Mouse (Mus musculus): ENCODE measurements around the gene Fgfr2. TPM values are rescaled to one million over a fixed set of nuclear protein-coding genes. Genes with fewer than 3 reads are reported as not detected.

The Fgfr2 gene
- polyA plus RNA-seq, 1 experiment from 2014 or later, result 93.6 TPM

DNA sequence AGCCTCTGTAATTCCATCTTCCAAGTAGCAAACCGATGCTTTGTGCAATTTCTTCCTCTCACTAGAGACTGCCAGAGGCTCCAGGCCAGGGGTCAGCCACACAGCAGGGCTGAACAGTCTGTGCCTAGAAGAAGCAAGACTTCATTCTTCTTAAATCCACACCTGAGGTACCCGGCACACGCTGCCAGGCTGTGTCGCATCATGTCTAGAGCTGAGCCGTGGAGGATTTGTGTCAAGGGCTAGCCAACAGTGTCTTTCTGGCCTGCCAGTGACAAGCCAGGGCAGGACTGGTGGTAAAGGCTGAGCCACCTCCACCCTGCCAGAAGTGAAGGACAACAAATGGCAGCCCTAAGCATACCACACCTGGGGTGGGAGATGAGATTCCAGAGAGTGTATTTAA is 2910.0 kb downstream of the Fgfr2 start:
- 88% methylated on average over 5 of the region's 5 CpGs for WGBS
- no peaks in the 10 kb centered on the region; the same call in 1 of the 2 replicates for H3K36me3 ChIP-seq (ENCODE audit: control insufficient read depth, insufficient read depth, low read length)
- DNase-seq (ENCODE audit: low spot score) (no peak), ATAC-seq (replicated peaks; ENCODE audit: low FRiP score) (no peak)
- peaks cover 30% of the 10 kb centered on the region for H3K4me1 ChIP-seq (replicated peaks; ENCODE audit: control insufficient read depth, insufficient read depth, low read length)
- H3K9me3 ChIP-seq (ENCODE audit: control insufficient read depth, low read length), result no peaks in the 10 kb centered on the region
- H3K4me3 ChIP-seq (ENCODE audit: low read depth, low read length), result no peak overlapping the region
- no peak overlapping the region for H3K9ac ChIP-seq (ENCODE audit: low read length)
- H3K27ac ChIP-seq (ENCODE audit: low read depth, low read length), result no peak overlapping the region
- no peaks in the 10 kb centered on the region for H3K27me3 ChIP-seq (ENCODE audit: control insufficient read depth, insufficient read depth, low read length)
- H3K4me2 ChIP-seq (ENCODE audit: low read depth, low read length, severe bottlenecking), result no peak overlapping the region

GRCm38 (mm10) chr7:130211411-130211810 is 2911.7 kb downstream of the Fgfr2 start:
- no peak overlapping the region for H3K27ac ChIP-seq (ENCODE audit: low read depth, low read length)
- H3K4me1 ChIP-seq (replicated peaks; ENCODE audit: control insufficient read depth, insufficient read depth, low read length), result peaks cover 39% of the 10 kb centered on the region
- H3K9me3 ChIP-seq (ENCODE audit: control insufficient read depth, low read length), result no peaks in the 10 kb centered on the region
- no peaks in the 10 kb centered on the region for H3K27me3 ChIP-seq (ENCODE audit: control insufficient read depth, insufficient read depth, low read length)
- no peak for DNase-seq (ENCODE audit: low spot score)
- ATAC-seq (replicated peaks; ENCODE audit: low FRiP score), result no peak
- H3K4me3 ChIP-seq (ENCODE audit: low read depth, low read length), result no peak overlapping the region
- no peak overlapping the region for H3K4me2 ChIP-seq (ENCODE audit: low read depth, low read length, severe bottlenecking)
- no peaks in the 10 kb centered on the region; the same call in 1 of the 2 replicates for H3K36me3 ChIP-seq (ENCODE audit: control insufficient read depth, insufficient read depth, low read length)
- WGBS, result 50% methylated on average over 5 of the region's 5 CpGs
- H3K9ac ChIP-seq (ENCODE audit: low read length), result no peak overlapping the region

DNA sequence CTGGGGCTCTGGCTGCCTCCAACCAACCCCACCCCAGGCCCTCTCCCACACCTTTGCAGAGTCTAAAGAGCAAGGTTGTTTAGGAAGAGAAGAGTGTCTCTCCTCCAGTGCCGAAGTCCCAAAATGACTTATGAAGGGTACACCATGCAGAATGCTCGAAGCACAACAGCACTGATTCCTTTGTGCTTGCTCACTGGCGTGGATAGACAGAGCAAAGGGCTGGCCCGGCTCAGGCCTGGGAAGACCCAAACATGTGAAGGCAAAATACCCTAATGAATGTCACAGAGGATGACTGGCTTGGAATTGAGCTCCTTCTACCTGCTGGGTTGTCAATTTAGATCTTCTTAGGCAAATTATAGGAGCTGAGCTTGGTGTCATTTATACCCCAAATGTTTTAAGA is 2914.5 kb downstream of the Fgfr2 start:
- Histone ChIP-seq H3K4me2 (ENCODE audit: low read depth, low read length, severe bottlenecking) (no peak overlapping the region), H3K36me3 (ENCODE audit: control insufficient read depth, insufficient read depth, low read length) (no peaks in the 10 kb centered on the region; the same call in 1 of the 2 replicates), H3K9ac (ENCODE audit: low read length) (no peak overlapping the region), H3K27ac (ENCODE audit: low read depth, low read length) (no peak overlapping the region), H3K4me3 (ENCODE audit: low read depth, low read length) (no peak overlapping the region), H3K4me1 (replicated peaks; ENCODE audit: control insufficient read depth, insufficient read depth, low read length) (peaks cover 29% of the 10 kb centered on the region), H3K9me3 (ENCODE audit: control insufficient read depth, low read length) (no peaks in the 10 kb centered on the region), H3K27me3 (ENCODE audit: control insufficient read depth, insufficient read depth, low read length) (no peaks in the 10 kb centered on the region)
- 35% methylated on average over 4 of the region's 4 CpGs for WGBS
- DNase-seq (ENCODE audit: low spot score) (peak; percentile 46), ATAC-seq (replicated peaks; ENCODE audit: low FRiP score) (no peak)

GRCm38 (mm10) chr7:130206181-130206582 is 2917.0 kb downstream of the Fgfr2 start:
- H3K36me3 ChIP-seq (ENCODE audit: control insufficient read depth, insufficient read depth, low read length), result no peaks in the 10 kb centered on the region
- H3K9ac ChIP-seq (ENCODE audit: low read length), result no peak overlapping the region
- no peaks in the 10 kb centered on the region for H3K9me3 ChIP-seq (ENCODE audit: control insufficient read depth, low read length)
- peak overlapping the region; percentile 21 for H3K4me2 ChIP-seq (ENCODE audit: low read depth, low read length, severe bottlenecking)
- H3K4me3 ChIP-seq (ENCODE audit: low read depth, low read length), result no peak overlapping the region
- H3K27ac ChIP-seq (ENCODE audit: low read depth, low read length), result peak overlapping the region; percentile 63
- WGBS, result 5% methylated on average over 6 of the region's 6 CpGs
- H3K27me3 ChIP-seq (ENCODE audit: control insufficient read depth, insufficient read depth, low read length), result no peaks in the 10 kb centered on the region
- ATAC-seq (replicated peaks; ENCODE audit: low FRiP score) (peak; percentile 64), DNase-seq (ENCODE audit: low spot score) (peak; percentile 62)
- peaks cover 25% of the 10 kb centered on the region for H3K4me1 ChIP-seq (replicated peaks; ENCODE audit: control insufficient read depth, insufficient read depth, low read length)

- Histone ChIP-seq H3K27ac (ENCODE audit: low read depth, low read length) (no peak overlapping the region), H3K4me1 (replicated peaks; ENCODE audit: control insufficient read depth, insufficient read depth, low read length) (peaks cover 23% of the 10 kb centered on the region)
- peak; percentile 44 for DNase-seq (ENCODE audit: low spot score)
Measured at GRCm38 (mm10) chr7:130205140-130205539, 2918.0 kb downstream of the Fgfr2 start.

GRCm38 (mm10) chr7:130201020-130201419 is 2922.1 kb downstream of the Fgfr2 start:
- 89% methylated on average over 8 of the region's 8 CpGs for WGBS
- Histone ChIP-seq H3K4me3 (ENCODE audit: low read depth, low read length) (no peak overlapping the region), H3K36me3 (ENCODE audit: control insufficient read depth, insufficient read depth, low read length) (no peaks in the 10 kb centered on the region; the same call in 1 of the 2 replicates), H3K27me3 (ENCODE audit: control insufficient read depth, insufficient read depth, low read length) (no peaks in the 10 kb centered on the region), H3K9me3 (ENCODE audit: control insufficient read depth, low read length) (no peaks in the 10 kb centered on the region), H3K4me1 (replicated peaks; ENCODE audit: control insufficient read depth, insufficient read depth, low read length) (peaks cover 5% of the 10 kb centered on the region; the same call in 1 of the 2 replicates), H3K9ac (ENCODE audit: low read length) (no peak overlapping the region), H3K27ac (ENCODE audit: low read depth, low read length) (no peak overlapping the region), H3K4me2 (ENCODE audit: low read depth, low read length, severe bottlenecking) (no peak overlapping the region)
- ATAC-seq (replicated peaks; ENCODE audit: low FRiP score) (no peak), DNase-seq (ENCODE audit: low spot score) (no peak)

More at GRCm38 (mm10) chr7:130205140-130205539, 2918.0 kb downstream of the Fgfr2 start:
- 82% methylated on average over 7 of the region's 7 CpGs for WGBS
- no peaks in the 10 kb centered on the region for H3K27me3 ChIP-seq (ENCODE audit: control insufficient read depth, insufficient read depth, low read length)
- H3K9ac ChIP-seq (ENCODE audit: low read length), result no peak overlapping the region
- H3K4me3 ChIP-seq (ENCODE audit: low read depth, low read length), result no peak overlapping the region
- no peak for ATAC-seq (replicated peaks; ENCODE audit: low FRiP score)
- no peaks in the 10 kb centered on the region for H3K36me3 ChIP-seq (ENCODE audit: control insufficient read depth, insufficient read depth, low read length)
- H3K4me2 ChIP-seq (ENCODE audit: low read depth, low read length, severe bottlenecking), result no peak overlapping the region
- no peaks in the 10 kb centered on the region for H3K9me3 ChIP-seq (ENCODE audit: control insufficient read depth, low read length)

- ATAC-seq (replicated peaks; ENCODE audit: low FRiP score) (no peak), DNase-seq (ENCODE audit: low spot score) (peak; percentile 30)
- Histone ChIP-seq H3K27me3 (ENCODE audit: control insufficient read depth, insufficient read depth, low read length) (no peaks in the 10 kb centered on the region), H3K9ac (ENCODE audit: low read length) (no peak overlapping the region), H3K36me3 (ENCODE audit: control insufficient read depth, insufficient read depth, low read length) (no peaks in the 10 kb centered on the region; the same call in 1 of the 2 replicates), H3K27ac (ENCODE audit: low read depth, low read length) (no peak overlapping the region), H3K4me2 (ENCODE audit: low read depth, low read length, severe bottlenecking) (no peak overlapping the region), H3K4me3 (ENCODE audit: low read depth, low read length) (no peak overlapping the region), H3K9me3 (ENCODE audit: control insufficient read depth, low read length) (no peaks in the 10 kb centered on the region), H3K4me1 (replicated peaks; ENCODE audit: control insufficient read depth, insufficient read depth, low read length) (no peaks in the 10 kb centered on the region)
- WGBS, result 91% methylated on average over 9 of the region's 9 CpGs
Measured at GRCm38 (mm10) chr7:130199951-130200350, 2923.2 kb downstream of the Fgfr2 start.

GRCm38 (mm10) chr7:130199317-130199716 is 2923.8 kb downstream of the Fgfr2 start:
- ATAC-seq (replicated peaks; ENCODE audit: low FRiP score), result no peak
- Histone ChIP-seq H3K27ac (ENCODE audit: low read depth, low read length) (no peak overlapping the region), H3K9me3 (ENCODE audit: control insufficient read depth, low read length) (no peaks in the 10 kb centered on the region), H3K9ac (ENCODE audit: low read length) (no peak overlapping the region), H3K27me3 (ENCODE audit: control insufficient read depth, insufficient read depth, low read length) (no peaks in the 10 kb centered on the region), H3K36me3 (ENCODE audit: control insufficient read depth, insufficient read depth, low read length) (no peaks in the 10 kb centered on the region; the same call in 1 of the 2 replicates), H3K4me3 (ENCODE audit: low read depth, low read length) (no peak overlapping the region), H3K4me1 (replicated peaks; ENCODE audit: control insufficient read depth, insufficient read depth, low read length) (no peaks in the 10 kb centered on the region), H3K4me2 (ENCODE audit: low read depth, low read length, severe bottlenecking) (no peak overlapping the region)
- DNase-seq (ENCODE audit: low spot score), result no peak
- 88% methylated on average over 5 of the region's 5 CpGs for WGBS

DNA sequence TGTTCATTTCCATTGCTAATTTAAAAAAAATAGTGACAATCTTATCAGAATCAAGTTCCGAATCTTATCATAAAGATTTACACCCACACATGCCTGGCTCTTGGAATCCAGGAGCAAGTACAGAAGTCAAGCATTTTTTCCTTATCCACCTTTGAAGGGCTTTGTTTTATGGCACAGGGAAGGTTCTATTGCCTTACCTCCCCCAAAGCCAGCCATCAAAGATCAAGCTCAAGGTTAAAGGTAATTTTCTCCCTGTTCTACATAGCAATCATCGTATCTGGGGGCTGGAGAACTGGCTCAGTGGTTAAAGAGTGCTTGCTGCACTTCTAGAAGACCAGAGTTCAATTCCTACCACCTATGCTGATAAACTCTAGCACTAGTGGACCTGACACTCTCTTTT is 2928.1 kb downstream of the Fgfr2 start:
- Histone ChIP-seq H3K36me3 (ENCODE audit: control insufficient read depth, insufficient read depth, low read length) (no peaks in the 10 kb centered on the region; the same call in 1 of the 2 replicates), H3K4me3 (ENCODE audit: low read depth, low read length) (no peak overlapping the region)
- 91% methylated on average over 2 of the region's 2 CpGs for WGBS

More for the DNA sequence above, 2928.1 kb downstream of the Fgfr2 start:
- no peak overlapping the region for H3K9ac ChIP-seq (ENCODE audit: low read length)
- H3K4me2 ChIP-seq (ENCODE audit: low read depth, low read length, severe bottlenecking), result no peak overlapping the region
- no peaks in the 10 kb centered on the region for H3K4me1 ChIP-seq (replicated peaks; ENCODE audit: control insufficient read depth, insufficient read depth, low read length)
- H3K27me3 ChIP-seq (ENCODE audit: control insufficient read depth, insufficient read depth, low read length), result no peaks in the 10 kb centered on the region
- no peak for ATAC-seq (replicated peaks; ENCODE audit: low FRiP score)
- no peaks in the 10 kb centered on the region for H3K9me3 ChIP-seq (ENCODE audit: control insufficient read depth, low read length)
- H3K27ac ChIP-seq (ENCODE audit: low read depth, low read length), result no peak overlapping the region
- DNase-seq (ENCODE audit: low spot score), result no peak
